Mouse (Mus musculus): ENCODE measurements around the gene Plek. TPM values are rescaled to one million over a fixed set of nuclear protein-coding genes. Genes with fewer than 3 reads are reported as not detected.

The Plek gene
- polyA plus RNA-seq, 1 experiment from 2014 or later = 1.3 TPM

DNA sequence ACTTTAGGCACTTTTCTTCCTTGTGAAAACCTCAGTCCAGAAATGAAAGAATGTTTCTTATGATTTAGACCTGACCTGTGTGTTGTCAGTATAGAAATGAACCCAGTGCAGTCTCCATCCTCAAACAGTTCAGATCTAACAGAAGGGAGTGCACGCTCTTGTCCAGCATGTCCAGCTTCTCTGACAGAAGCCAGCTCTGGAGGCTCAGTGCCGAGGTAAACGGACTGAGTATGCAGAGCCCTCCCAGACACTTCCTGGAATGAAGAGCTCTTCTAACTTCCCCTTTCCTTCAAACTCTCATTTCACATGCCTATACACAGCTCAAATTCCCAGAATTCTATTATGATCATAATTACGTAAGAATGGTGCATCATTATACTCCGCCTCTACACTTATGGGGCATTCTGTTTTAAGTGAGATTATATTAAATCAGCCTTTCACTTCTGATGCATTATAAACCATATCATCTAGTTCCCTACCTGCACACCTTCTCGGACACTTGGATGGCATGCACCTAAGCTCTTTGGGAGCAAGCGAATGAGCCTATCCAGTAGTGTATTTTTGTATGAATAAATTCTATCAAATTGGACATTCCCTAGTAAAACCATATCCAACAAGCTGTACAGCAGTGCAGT lies 49.3 kb downstream of the Plek start:
- Histone ChIP-seq H3K9me3 (ENCODE audit: control insufficient read depth) (no peaks in the 10 kb centered on the region), H3K27ac (ENCODE audit: low read depth, low read length) (no peak overlapping the region), H3K4me2 (replicated peaks; ENCODE audit: low read depth) (no peak overlapping the region), H3K36me3 (ENCODE audit: control insufficient read depth, insufficient read depth) (no peaks in the 10 kb centered on the region), H3K4me3 (ENCODE audit: low read depth, low read length) (no peak overlapping the region), H3K9ac (ENCODE audit: low read depth, low read length) (no peak overlapping the region), H3K4me1 (replicated peaks; ENCODE audit: control insufficient read depth, insufficient read depth, low read length) (no peaks in the 10 kb centered on the region), H3K27me3 (replicated peaks; ENCODE audit: control insufficient read depth, insufficient read depth, low read length) (no peaks in the 10 kb centered on the region)
- WGBS = 70% methylated on average over 7 of the region's 7 CpGs
- ATAC-seq = no peak
- TF ChIP-seq CTCF (IDR thresholded peaks at IDR 0.05; ENCODE audit: low read depth) = no peak

- H3K9me3 ChIP-seq (ENCODE audit: control insufficient read depth) = no peaks in the 10 kb centered on the region
- no peak for ATAC-seq
- no peak for TF ChIP-seq CTCF (IDR thresholded peaks at IDR 0.05; ENCODE audit: low read depth)
- H3K4me3 ChIP-seq (ENCODE audit: low read depth, low read length) = no peak overlapping the region
- H3K4me1 ChIP-seq (replicated peaks; ENCODE audit: control insufficient read depth, insufficient read depth, low read length) = no peaks in the 10 kb centered on the region
- H3K36me3 ChIP-seq (ENCODE audit: control insufficient read depth, insufficient read depth) = no peaks in the 10 kb centered on the region
- H3K4me2 ChIP-seq (replicated peaks; ENCODE audit: low read depth) = no peak overlapping the region
- no peak overlapping the region for H3K27ac ChIP-seq (ENCODE audit: low read depth, low read length)
- no peak overlapping the region for H3K9ac ChIP-seq (ENCODE audit: low read depth, low read length)
- H3K27me3 ChIP-seq (replicated peaks; ENCODE audit: control insufficient read depth, insufficient read depth, low read length) = no peaks in the 10 kb centered on the region
- WGBS = 68% methylated on average over 9 of the region's 9 CpGs
Measured at GRCm38 (mm10) chr11:17000353-17001334, 51.5 kb downstream of the Plek start.

GRCm38 (mm10) chr11:16999933-17000332 lies 52.2 kb downstream of the Plek start:
- H3K27me3 ChIP-seq (replicated peaks; ENCODE audit: control insufficient read depth, insufficient read depth, low read length) = no peaks in the 10 kb centered on the region
- no peaks in the 10 kb centered on the region for H3K9me3 ChIP-seq (ENCODE audit: control insufficient read depth)
- no peak for ATAC-seq
- no peak overlapping the region for H3K27ac ChIP-seq (ENCODE audit: low read depth, low read length)
- no peak for TF ChIP-seq CTCF (IDR thresholded peaks at IDR 0.05; ENCODE audit: low read depth)
- no peak overlapping the region for H3K4me3 ChIP-seq (ENCODE audit: low read depth, low read length)
- no peaks in the 10 kb centered on the region for H3K4me1 ChIP-seq (replicated peaks; ENCODE audit: control insufficient read depth, insufficient read depth, low read length)
- H3K4me2 ChIP-seq (replicated peaks; ENCODE audit: low read depth) = no peak overlapping the region
- H3K36me3 ChIP-seq (ENCODE audit: control insufficient read depth, insufficient read depth) = no peaks in the 10 kb centered on the region
- no peak overlapping the region for H3K9ac ChIP-seq (ENCODE audit: low read depth, low read length)

GRCm38 (mm10) chr11:16999387-16999786 lies 52.8 kb downstream of the Plek start:
- Histone ChIP-seq H3K9ac (ENCODE audit: low read depth, low read length) (no peak overlapping the region), H3K36me3 (ENCODE audit: control insufficient read depth, insufficient read depth) (no peaks in the 10 kb centered on the region), H3K4me2 (replicated peaks; ENCODE audit: low read depth) (no peak overlapping the region), H3K4me1 (replicated peaks; ENCODE audit: control insufficient read depth, insufficient read depth, low read length) (no peaks in the 10 kb centered on the region), H3K27ac (ENCODE audit: low read depth, low read length) (no peak overlapping the region), H3K4me3 (ENCODE audit: low read depth, low read length) (no peak overlapping the region), H3K27me3 (replicated peaks; ENCODE audit: control insufficient read depth, insufficient read depth, low read length) (no peaks in the 10 kb centered on the region), H3K9me3 (ENCODE audit: control insufficient read depth) (no peaks in the 10 kb centered on the region)
- no peak for ATAC-seq
- WGBS = 85% methylated on average over 4 of the region's 4 CpGs
- TF ChIP-seq CTCF (IDR thresholded peaks at IDR 0.05; ENCODE audit: low read depth) = no peak

DNA sequence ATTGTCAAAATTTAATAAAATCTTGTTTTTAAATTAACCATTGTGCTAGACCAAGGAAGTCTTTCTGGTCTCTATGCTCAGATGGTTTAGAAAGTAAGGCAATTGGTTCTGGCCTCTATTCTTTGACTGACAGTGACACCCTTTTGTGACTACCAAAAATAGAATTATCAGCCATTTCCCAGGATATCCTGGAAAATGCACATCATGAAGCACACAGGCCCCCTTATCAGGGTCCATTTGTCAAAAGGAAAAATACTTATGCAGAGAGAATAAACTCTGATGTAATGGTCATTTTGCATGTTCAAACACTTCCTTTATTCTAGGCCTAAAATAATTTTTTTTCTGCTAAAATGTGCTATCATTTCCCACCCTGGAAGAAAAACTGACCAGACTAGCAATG lies 54.7 kb downstream of the Plek start:
- Histone ChIP-seq H3K4me2 (replicated peaks; ENCODE audit: low read depth) (no peak overlapping the region), H3K9ac (ENCODE audit: low read depth, low read length) (no peak overlapping the region), H3K36me3 (ENCODE audit: control insufficient read depth, insufficient read depth) (no peaks in the 10 kb centered on the region), H3K27ac (ENCODE audit: low read depth, low read length) (no peak overlapping the region), H3K4me1 (replicated peaks; ENCODE audit: control insufficient read depth, insufficient read depth, low read length) (no peaks in the 10 kb centered on the region), H3K4me3 (ENCODE audit: low read depth, low read length) (no peak overlapping the region), H3K27me3 (replicated peaks; ENCODE audit: control insufficient read depth, insufficient read depth, low read length) (no peaks in the 10 kb centered on the region), H3K9me3 (ENCODE audit: control insufficient read depth) (no peaks in the 10 kb centered on the region)
- no peak for ATAC-seq
- TF ChIP-seq CTCF (IDR thresholded peaks at IDR 0.05; ENCODE audit: low read depth) = no peak

- no peak for ATAC-seq
- TF ChIP-seq CTCF (IDR thresholded peaks at IDR 0.05; ENCODE audit: low read depth) = no peak
- H3K4me2 ChIP-seq (replicated peaks; ENCODE audit: low read depth) = no peak overlapping the region
- H3K27me3 ChIP-seq (replicated peaks; ENCODE audit: control insufficient read depth, insufficient read depth, low read length) = no peaks in the 10 kb centered on the region
- H3K4me1 ChIP-seq (replicated peaks; ENCODE audit: control insufficient read depth, insufficient read depth, low read length) = no peaks in the 10 kb centered on the region
- no peak overlapping the region for H3K9ac ChIP-seq (ENCODE audit: low read depth, low read length)
- no peaks in the 10 kb centered on the region for H3K9me3 ChIP-seq (ENCODE audit: control insufficient read depth)
- no peak overlapping the region for H3K4me3 ChIP-seq (ENCODE audit: low read depth, low read length)
- H3K27ac ChIP-seq (ENCODE audit: low read depth, low read length) = no peak overlapping the region
- no peaks in the 10 kb centered on the region for H3K36me3 ChIP-seq (ENCODE audit: control insufficient read depth, insufficient read depth)
Measured at GRCm38 (mm10) chr11:16996818-16997217, 55.4 kb downstream of the Plek start.
